In genomic region chr3:138381133-138381532, GRCm38 (mm10) we compare ENCODE assay signal across 12 mouse cellular contexts. TPM values are rescaled to one million over a fixed set of nuclear protein-coding genes. Genes with fewer than 3 reads are reported as not detected.
DNase-seq lines count a peak whose midpoint lies in the region; ATAC-seq and TF ChIP-seq lines count a peak whose summit lies in the region.
"Had no signal": no experiment of that assay in that cellular context is flagged by ENCODE, and none has a peak within 500 bp of the region (broad histone marks: within the 10 kb centered on the region; RNA-seq: fewer than 3 reads in every experiment).

No protein-coding gene starts in this region.

- H3K4me1 ChIP-seq in lung, adult 2 months (ENCODE audit: control insufficient read depth, insufficient read depth, low read length), result no peaks in the 10 kb centered on the region
- 0 out of 2 replicates have a peak, but pooled peaks cover 2% of the 10 kb centered on the region for H3K4me1 ChIP-seq in lung, embryonic 15.5 days
- H3K4me1 ChIP-seq in neural tube, embryonic 13.5 days (replicated peaks), result peaks cover 5% of the 10 kb centered on the region; the same call in 1 of the 2 replicates

- H3K27me3 ChIP-seq in lung, embryonic 15.5 days, result no peaks in the 10 kb centered on the region
- no peaks in the 10 kb centered on the region for H3K27me3 ChIP-seq in neural tube, embryonic 13.5 days

- WGBS in lung, adult 2 months, result 29% methylated on average over 3 of the region's 3 CpGs
- WGBS in lung, embryonic 15.5 days, result 8% methylated on average over 3 of the region's 3 CpGs
- 2% methylated on average over 3 of the region's 3 CpGs for WGBS in neural tube, embryonic 13.5 days

- no peak for TF ChIP-seq POLR2A in lung, adult 2 months (IDR thresholded peaks at IDR 0.05; ENCODE audit: borderline replicate concordance, extremely low read depth, low read depth, low read length)

- H3K9ac ChIP-seq in lung, embryonic 15.5 days, result no peak overlapping the region
- H3K9ac ChIP-seq in neural tube, embryonic 13.5 days, result no peak overlapping the region

- H3K4me2 ChIP-seq in lung, embryonic 15.5 days, result no peak overlapping the region
- no peak overlapping the region for H3K4me2 ChIP-seq in neural tube, embryonic 13.5 days

- no peaks in the 10 kb centered on the region for H3K9me3 ChIP-seq in lung, embryonic 15.5 days
- H3K9me3 ChIP-seq in neural tube, embryonic 13.5 days, result no peaks in the 10 kb centered on the region

- ATAC-seq in lung, embryonic 15.5 days (ENCODE audit: borderline replicate concordance, extremely low read depth, low FRiP score, low TSS enrichment), result peak; percentile 98
- peak; percentile 65; the same call in 1 of the 2 replicates for ATAC-seq in neural tube, embryonic 13.5 days (ENCODE audit: low read depth)

- no peak for TF ChIP-seq CTCF in lung, adult 2 months (IDR thresholded peaks at IDR 0.05; ENCODE audit: insufficient read depth, low read length)

- no peak overlapping the region for H3K27ac ChIP-seq in lung, embryonic 15.5 days
- H3K27ac ChIP-seq in neural tube, embryonic 13.5 days (replicated peaks), result no peak overlapping the region

- H3K36me3 ChIP-seq in lung, embryonic 15.5 days, result no peaks in the 10 kb centered on the region
- H3K36me3 ChIP-seq in neural tube, embryonic 13.5 days, result no peaks in the 10 kb centered on the region

- peak; percentile 21 to 22 for DNase-seq in cerebellum, postnatal 10 days
- DNase-seq in cerebellum, postnatal 36 days, result no peak
- DNase-seq in lung, adult 18-20 months, result peak; percentile 25 to 58
- DNase-seq in lung, adult 2 months, result no peak
- DNase-seq in spleen, postnatal 4 days (ENCODE audit: low spot score in 2 of 2), result no peak
- no peak for DNase-seq in heart, adult 18-20 months
- DNase-seq: B cell, adult 2 months; cerebellum, adult 2 months; heart, postnatal 10 days had no signal

- H3K4me3 ChIP-seq in lung, adult 2 months (replicated peaks; ENCODE audit: extremely low read depth, low read depth, low read length), result no peak overlapping the region
- H3K4me3 ChIP-seq in lung, embryonic 15.5 days, result no peak overlapping the region
- H3K4me3 ChIP-seq in neural tube, embryonic 13.5 days, result no peak overlapping the region

RNA-seq across cellular contexts. Expression of gene Adh4, which starts 34.1 kb away (rescaled TPM):
- not detected in 2 replicates for polyA plus RNA-seq in lung, adult 2 months (2012; rRNA removed)
- not detected in 2 replicates for polyA plus RNA-seq in lung, embryonic 15.5 days (2015; fragmentation: Nextera tagmentation; extraction: Ambion mirVana)
- polyA plus RNA-seq in neural tube, embryonic 13.5 days (2015; fragmentation: Nextera tagmentation; extraction: Ambion mirVana), result not detected in 2 replicates
- not detected for total RNA-seq in heart, adult 18-20 months (2021)
- total RNA-seq: heart, postnatal 10 days; layer of hippocampus, postnatal 25 days had no signal
- polyA plus RNA-seq: cerebellum, adult 2 months had no signal

RNA-seq across cellular contexts. Expression of gene Adh6b, which starts 39.6 kb away (rescaled TPM):
- not detected in 2 replicates for polyA plus RNA-seq in lung, adult 2 months (2012; rRNA removed)
- 0.16 TPM in 2 replicates for polyA plus RNA-seq in lung, embryonic 15.5 days (2015; fragmentation: Nextera tagmentation; extraction: Ambion mirVana)
- polyA plus RNA-seq in neural tube, embryonic 13.5 days (2015; fragmentation: Nextera tagmentation; extraction: Ambion mirVana), result 0.17 and 0.29 TPM in 2 replicates
- 1 to 10 TPM; 1.2 to 2.2 TPM for total RNA-seq in heart, adult 18-20 months (2021)
- total RNA-seq: layer of hippocampus, postnatal 25 days had no signal
- polyA plus RNA-seq: cerebellum, adult 2 months had no signal

Comparison
In these comparisons a context has a peak if more than half of its experiments do, and no peak if none do; other contexts are left out.
1. DNase-seq: peak in cerebellum, postnatal 10 days (2 of 2) and lung, adult 18-20 months (2 of 2); none in cerebellum, postnatal 36 days (0 of 2), lung, adult 2 months (single experiment), spleen, postnatal 4 days (0 of 2) and heart, adult 18-20 months (0 of 2).